19 mouse cellular contexts compared by ENCODE assay signal in the genomic region with DNA sequence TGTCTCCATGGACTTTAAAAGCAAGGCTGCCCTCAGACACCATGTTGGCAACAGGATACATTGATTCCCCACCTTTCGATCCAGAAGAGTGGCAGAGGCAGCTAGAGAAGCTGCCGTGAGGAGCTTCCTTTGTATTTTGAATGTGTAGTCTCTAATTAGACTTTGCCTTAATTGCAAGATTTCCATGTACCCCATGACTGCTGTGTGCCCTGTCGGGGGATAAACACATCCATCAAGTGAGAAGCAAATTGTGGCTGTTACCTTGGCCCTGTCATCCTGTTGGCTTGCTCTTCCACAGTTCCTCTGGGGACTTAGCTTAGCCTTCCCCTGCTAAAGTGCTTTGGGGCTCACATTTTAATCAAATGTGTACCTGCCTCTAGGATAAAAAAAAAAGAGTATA. TPM values are rescaled to one million over a fixed set of nuclear protein-coding genes. Genes with fewer than 3 reads are reported as not detected.
DNase-seq lines count a peak whose midpoint lies in the region; ATAC-seq lines count a peak whose summit lies in the region.
"Had no signal": no experiment of that assay in that cellular context is flagged by ENCODE, and none has a peak within 500 bp of the region (broad histone marks: within the 10 kb centered on the region; RNA-seq: fewer than 3 reads in every experiment).

No protein-coding gene starts in this region.

- no peak overlapping the region for H3K4me2 ChIP-seq in forebrain, embryonic 16.5 days (ENCODE audit: low read length)
- no peak overlapping the region for H3K4me2 ChIP-seq in midbrain, embryonic 14.5 days (ENCODE audit: low read length)
- H3K4me2 ChIP-seq in limb, embryonic 13.5 days (replicated peaks) = no peak overlapping the region
- H3K4me2 ChIP-seq: embryonic facial prominence, embryonic 13.5 days; hindbrain, embryonic 13.5 days had no signal

- WGBS in forebrain, embryonic 16.5 days = 13% methylated on average over 3 of the region's 3 CpGs
- WGBS in forebrain, embryonic 10.5 days = 72% methylated on average over 3 of the region's 3 CpGs
- 53% methylated on average over 3 of the region's 3 CpGs for WGBS in midbrain, embryonic 14.5 days
- WGBS in midbrain, embryonic 10.5 days = 85% methylated on average over 3 of the region's 3 CpGs
- 57% methylated on average over 3 of the region's 3 CpGs for WGBS in limb, embryonic 13.5 days

- no peak overlapping the region for H3K4me3 ChIP-seq in forebrain, embryonic 16.5 days (replicated peaks; ENCODE audit: low read length)
- H3K4me3 ChIP-seq in forebrain, embryonic 10.5 days = no peak overlapping the region
- no peak overlapping the region for H3K4me3 ChIP-seq in midbrain, embryonic 14.5 days (replicated peaks; ENCODE audit: low read depth, low read length)
- no peak overlapping the region for H3K4me3 ChIP-seq in midbrain, embryonic 10.5 days
- no peak overlapping the region for H3K4me3 ChIP-seq in limb, embryonic 13.5 days
- H3K4me3 ChIP-seq: embryonic facial prominence, embryonic 13.5 days; heart, embryonic 10.5 days; hindbrain, embryonic 13.5 days had no signal

- no peak overlapping the region for H3K27ac ChIP-seq in forebrain, embryonic 16.5 days (ENCODE audit: low read length)
- no peak overlapping the region for H3K27ac ChIP-seq in forebrain, embryonic 10.5 days
- H3K27ac ChIP-seq in midbrain, embryonic 14.5 days (replicated peaks; ENCODE audit: low read depth, low read length) = 0 out of 2 replicates have a peak overlapping the region, but pooled peaks have one; percentile 20
- H3K27ac ChIP-seq in midbrain, embryonic 10.5 days (replicated peaks) = no peak overlapping the region
- peak overlapping the region; percentile 28; the same call in 1 of the 2 replicates for H3K27ac ChIP-seq in limb, embryonic 13.5 days
- H3K27ac ChIP-seq: embryonic facial prominence, embryonic 13.5 days; heart, embryonic 10.5 days had no signal

- H3K4me1 ChIP-seq in forebrain, embryonic 16.5 days (replicated peaks; ENCODE audit: control insufficient read depth, insufficient read depth, low read length) = peaks cover 11% of the 10 kb centered on the region
- peaks cover 9% of the 10 kb centered on the region for H3K4me1 ChIP-seq in forebrain, embryonic 10.5 days
- peaks cover 22% of the 10 kb centered on the region for H3K4me1 ChIP-seq in midbrain, embryonic 14.5 days (ENCODE audit: control insufficient read depth, insufficient read depth, low read length)
- H3K4me1 ChIP-seq in midbrain, embryonic 10.5 days = peaks cover 11% of the 10 kb centered on the region
- H3K4me1 ChIP-seq in limb, embryonic 13.5 days = peaks cover 47% of the 10 kb centered on the region

- no peaks in the 10 kb centered on the region for H3K27me3 ChIP-seq in forebrain, embryonic 16.5 days (replicated peaks; ENCODE audit: control insufficient read depth, insufficient read depth, low read length)
- peaks cover 29% of the 10 kb centered on the region for H3K27me3 ChIP-seq in forebrain, embryonic 10.5 days (ENCODE audit: poor library complexity, severe bottlenecking)
- no peaks in the 10 kb centered on the region for H3K27me3 ChIP-seq in midbrain, embryonic 14.5 days (ENCODE audit: control insufficient read depth, insufficient read depth, low read length)
- peaks cover 13% of the 10 kb centered on the region; the same call in 1 of the 2 replicates for H3K27me3 ChIP-seq in midbrain, embryonic 10.5 days (ENCODE audit: low read depth, poor library complexity, severe bottlenecking)
- H3K27me3 ChIP-seq in limb, embryonic 13.5 days = no peaks in the 10 kb centered on the region
- H3K27me3 ChIP-seq: embryonic facial prominence, embryonic 13.5 days; Patski had no signal

- no peak overlapping the region for H3K9ac ChIP-seq in forebrain, embryonic 16.5 days (replicated peaks; ENCODE audit: low read depth, low read length)
- no peak overlapping the region for H3K9ac ChIP-seq in midbrain, embryonic 14.5 days (replicated peaks; ENCODE audit: low read length)
- H3K9ac ChIP-seq in limb, embryonic 13.5 days = no peak overlapping the region
- H3K9ac ChIP-seq: embryonic facial prominence, embryonic 13.5 days; hindbrain, embryonic 13.5 days had no signal

- no peaks in the 10 kb centered on the region for H3K9me3 ChIP-seq in forebrain, embryonic 16.5 days (ENCODE audit: control insufficient read depth, low read length)
- H3K9me3 ChIP-seq in forebrain, embryonic 10.5 days = no peaks in the 10 kb centered on the region
- no peaks in the 10 kb centered on the region for H3K9me3 ChIP-seq in midbrain, embryonic 14.5 days (ENCODE audit: control insufficient read depth, low read length)
- H3K9me3 ChIP-seq in midbrain, embryonic 10.5 days (replicated peaks) = no peaks in the 10 kb centered on the region
- H3K9me3 ChIP-seq in limb, embryonic 13.5 days = no peaks in the 10 kb centered on the region
- H3K9me3 ChIP-seq: embryonic facial prominence, embryonic 13.5 days; heart, embryonic 10.5 days; hindbrain, embryonic 13.5 days had no signal

- DNase-seq in forebrain, embryonic 10.5 days (ENCODE audit: extremely low spot score, low spot score) = no peak
- no peak for DNase-seq in midbrain, embryonic 14.5 days
- no peak for DNase-seq in midbrain, embryonic 10.5 days (ENCODE audit: low spot score)
- no peak for DNase-seq in thymus, postnatal 0 days (ENCODE audit: low spot score)
- DNase-seq: adrenal gland, postnatal 14 days; cerebellum, adult 18-20 months; cerebellum, adult 9-11 months; cerebellum, postnatal 36 days; gastrocnemius, postnatal 10 days; heart, adult 18-20 months; heart, postnatal 10 days; heart, postnatal 4 days had no signal

- no peaks in the 10 kb centered on the region for H3K36me3 ChIP-seq in forebrain, embryonic 16.5 days (ENCODE audit: control insufficient read depth, insufficient read depth)
- H3K36me3 ChIP-seq in forebrain, embryonic 10.5 days (replicated peaks) = no peaks in the 10 kb centered on the region
- H3K36me3 ChIP-seq in midbrain, embryonic 14.5 days (ENCODE audit: control insufficient read depth, insufficient read depth, low read length) = no peaks in the 10 kb centered on the region
- H3K36me3 ChIP-seq in midbrain, embryonic 10.5 days = no peaks in the 10 kb centered on the region
- H3K36me3 ChIP-seq in limb, embryonic 13.5 days = no peaks in the 10 kb centered on the region
- H3K36me3 ChIP-seq: embryonic facial prominence, embryonic 13.5 days; heart, embryonic 10.5 days; hindbrain, embryonic 13.5 days had no signal

- peak; percentile 49; the same call in 1 of the 2 replicates for ATAC-seq in forebrain, embryonic 16.5 days
- ATAC-seq in midbrain, embryonic 14.5 days (ENCODE audit: low FRiP score, low TSS enrichment) = no peak
- ATAC-seq in limb, embryonic 13.5 days (ENCODE audit: low FRiP score, low read depth) = no peak
- ATAC-seq: activated CD4-positive, CD25-positive, alpha-beta regulatory T cell, adult 4 months had no signal

RNA-seq across cellular contexts. Expression of a gene that starts 57.7 kb away (rescaled TPM):
- 53.8 and 54.8 TPM in 2 replicates for polyA plus RNA-seq in forebrain, embryonic 16.5 days (2015; fragmentation: Nextera tagmentation; extraction: Ambion mirVana)
- polyA plus RNA-seq in forebrain, embryonic 10.5 days (2016; fragmentation: Nextera tagmentation; extraction: Ambion mirVana) = 23.0 and 25.6 TPM in 2 replicates
- polyA plus RNA-seq in midbrain, embryonic 14.5 days (2014; fragmentation: Nextera tagmentation; extraction: Ambion mirVana) = 86.3 and 88.8 TPM in 2 replicates
- 26.3 and 31.6 TPM in 2 replicates for polyA plus RNA-seq in midbrain, embryonic 10.5 days (2016; fragmentation: Nextera tagmentation; extraction: Ambion mirVana)
- polyA plus RNA-seq in limb, embryonic 13.5 days (2015; fragmentation: Nextera tagmentation; extraction: Ambion mirVana) = 49.9 and 52.1 TPM in 2 replicates
- 27.4 and 29.7 TPM in 2 replicates for polyA plus RNA-seq in thymus, postnatal 0 days (2015; fragmentation: Nextera tagmentation; extraction: Ambion mirVana)

Comparison
In these comparisons a context has a peak if more than half of its experiments do, and no peak if none do; other contexts are left out.
1. H3K27ac ChIP-seq: peak in midbrain, embryonic 14.5 days (single experiment) and limb, embryonic 13.5 days (single experiment); none in forebrain, embryonic 16.5 days (single experiment), forebrain, embryonic 10.5 days (single experiment) and midbrain, embryonic 10.5 days (single experiment).